Mouse (Mus musculus) MEL (cell line): ENCODE measurements around the gene Kctd6. TPM values are rescaled to one million over a fixed set of nuclear protein-coding genes. Genes with fewer than 3 reads are reported as not detected.

Experiments
- DNase-seq: peaks from one replicate; pipeline ENCODE4 v3.0.0; 2011; ENCODE audit warnings: low read depth, low spot score
- H3K27ac ChIP-seq: 2 replicates; pipeline ENCODE4 v1.5.1; 2012; ENCODE audit warnings: low read depth, mild to moderate bottlenecking, control low read depth, low read length, moderate library complexity; ENCODE audit not compliant: control insufficient read depth
- H3K27me3 ChIP-seq, 2 experiments: fragments of 150-350 bp in 1 of 2; sonication (generic) in 1 of 2; 2 replicates each; pipeline ENCODE4 v1.6.1; 2012; ENCODE audit warnings: low read length in 2 of 2, mild to moderate bottlenecking in 2 of 2, improper control_type of control experiment in 1 of 2, moderate library complexity in 1 of 2; ENCODE audit not compliant: insufficient read depth in 2 of 2, control insufficient read depth in 1 of 2
- H3K36me3 ChIP-seq, 2 experiments: 2 replicates each; pipeline ENCODE4 v1.6.1; 2012 to 2014; ENCODE audit warnings: low read length in 2 of 2, improper control_type of control experiment in 1 of 2, inconsistent platforms in 1 of 2, mild to moderate bottlenecking in 1 of 2; ENCODE audit not compliant: insufficient read depth in 2 of 2, control insufficient read depth in 1 of 2
- H3K4me1 ChIP-seq, 2 experiments: fragments of 150-350 bp in 1 of 2; sonication (generic) in 1 of 2; 2 replicates each; pipeline ENCODE4 v1.6.1; 2012; ENCODE audit warnings: low read length in 2 of 2, improper control_type of control experiment in 1 of 2, mild to moderate bottlenecking in 1 of 2; ENCODE audit not compliant: insufficient read depth in 2 of 2, control insufficient read depth in 1 of 2
- H3K4me3 ChIP-seq, 2 experiments: fragments of 150-350 bp in 1 of 2; sonication (generic) in 1 of 2; 2 replicates each; pipeline ENCODE4 v1.5.1; 2012; ENCODE audit warnings: low read depth in 2 of 2, low read length in 2 of 2, mild to moderate bottlenecking in 2 of 2, moderate library complexity in 2 of 2, control low read depth in 1 of 2, improper control_type of control experiment in 1 of 2; ENCODE audit not compliant: control insufficient read depth in 1 of 2, insufficient read depth in 1 of 2
- H3K79me2 ChIP-seq: 2 replicates; pipeline ENCODE4 v1.6.1; 2012; ENCODE audit warnings: mild to moderate bottlenecking, low read length, moderate library complexity; ENCODE audit not compliant: control insufficient read depth, poor library complexity, insufficient read depth
- H3K9ac ChIP-seq: 2 replicates; pipeline ENCODE4 v1.6.1; 2012; ENCODE audit warnings: low read depth, mild to moderate bottlenecking, control low read depth, low read length, moderate library complexity; ENCODE audit not compliant: control insufficient read depth, poor library complexity, severe bottlenecking
- H3K9me3 ChIP-seq: fragments of 150-350 bp; sonication (generic); replicated peaks from 2 replicates; pipeline ENCODE4 v1.6.1; 2012; ENCODE audit warnings: mild to moderate bottlenecking, low read length, improper control_type of control experiment, moderate library complexity; ENCODE audit not compliant: insufficient read depth
- BHLHE40 ChIP-seq: IDR thresholded peaks from 2 replicates; pipeline ENCODE4 v1.6.1; 2012; ENCODE audit warnings: low read depth, mild to moderate bottlenecking, inconsistent platforms, low read length, improper control_type of control experiment, borderline replicate concordance
- CHD2 ChIP-seq: IDR thresholded peaks from 2 replicates; pipeline ENCODE4 v1.6.1; 2011; ENCODE audit warnings: low read length, improper control_type of control experiment
- CTCF ChIP-seq, 3 experiments: IDR thresholded peaks in 2 of 3; conservative IDR thresholded peaks in 1 of 3; 2 replicates each; pipeline ENCODE4 v1.5.1; 2011 to 2012; ENCODE audit warnings: low read length in 3 of 3, low read depth in 2 of 3, mild to moderate bottlenecking in 2 of 3, improper control_type of control experiment in 1 of 3, inconsistent platforms in 1 of 3, mixed read lengths in 1 of 3, moderate library complexity in 1 of 3; ENCODE audit not compliant: control insufficient read depth in 1 of 3, insufficient read depth in 1 of 3, poor library complexity in 1 of 3, severe bottlenecking in 1 of 3
- E2F4 ChIP-seq: IDR thresholded peaks from 2 replicates; pipeline ENCODE4 v1.6.1; 2011; ENCODE audit warnings: low read depth, low read length, improper control_type of control experiment, borderline replicate concordance
- ELF1 ChIP-seq: IDR thresholded peaks from 2 replicates; pipeline ENCODE4 v1.6.1; 2014; ENCODE audit warnings: low read depth, mild to moderate bottlenecking, inconsistent platforms, low read length, improper control_type of control experiment, moderate library complexity
- EP300 ChIP-seq, 2 experiments: IDR thresholded peaks; 2 replicates each; pipeline ENCODE4 v1.6.1; 2011; ENCODE audit warnings: improper control_type of control experiment in 2 of 2, low read length in 2 of 2, low read depth in 1 of 2, mild to moderate bottlenecking in 1 of 2
- ETS1 ChIP-seq: IDR thresholded peaks from 2 replicates; pipeline ENCODE4 v1.6.1; 2012; ENCODE audit warnings: low read depth, mild to moderate bottlenecking, inconsistent platforms, low read length, improper control_type of control experiment, moderate library complexity
- GABPA ChIP-seq: IDR thresholded peaks from 2 replicates; pipeline ENCODE4 v1.6.1; 2012; ENCODE audit warnings: low read depth, mild to moderate bottlenecking, inconsistent platforms, low read length, improper control_type of control experiment, moderate library complexity
- GATA1 ChIP-seq: IDR thresholded peaks from 2 replicates; pipeline ENCODE4 v1.6.1; 2011; ENCODE audit warnings: low read depth, low read length, improper control_type of control experiment
- HCFC1 ChIP-seq: IDR thresholded peaks from 2 replicates; pipeline ENCODE4 v1.6.1; 2012; ENCODE audit warnings: low read depth, mild to moderate bottlenecking, inconsistent platforms, low read length, improper control_type of control experiment, moderate library complexity
- JUND ChIP-seq: IDR thresholded peaks from 2 replicates; pipeline ENCODE4 v1.6.1; 2011; ENCODE audit warnings: low read depth, mild to moderate bottlenecking, improper control_type of control experiment, low read length
- KAT2A ChIP-seq: conservative IDR thresholded peaks from 2 replicates; pipeline ENCODE4 v1.6.1; 2012; ENCODE audit warnings: low read depth, low read length, improper control_type of control experiment, inconsistent platforms
- MAFK ChIP-seq: IDR thresholded peaks from 2 replicates; pipeline ENCODE4 v1.6.1; 2011; ENCODE audit warnings: low read depth, mild to moderate bottlenecking, low read length, improper control_type of control experiment, borderline replicate concordance
- MAX ChIP-seq: IDR thresholded peaks from 2 replicates; pipeline ENCODE4 v1.6.1; 2011; ENCODE audit warnings: low read length, improper control_type of control experiment
- MAZ ChIP-seq: IDR thresholded peaks from 2 replicates; pipeline ENCODE4 v1.6.1; 2012; ENCODE audit warnings: low read depth, mild to moderate bottlenecking, inconsistent platforms, low read length, improper control_type of control experiment
- MEF2A ChIP-seq: IDR thresholded peaks from 2 replicates; pipeline ENCODE4 v1.6.1; 2014; ENCODE audit warnings: low read depth, mild to moderate bottlenecking, inconsistent platforms, low read length, improper control_type of control experiment; ENCODE audit not compliant: poor library complexity, insufficient replicate concordance, severe bottlenecking; ENCODE audit errors: extremely low read depth
- MXI1 ChIP-seq: IDR thresholded peaks from 2 replicates; pipeline ENCODE4 v1.6.1; 2011; ENCODE audit warnings: mild to moderate bottlenecking, low read depth, low read length, improper control_type of control experiment
- MYB ChIP-seq: IDR thresholded peaks from 2 replicates; pipeline ENCODE4 v1.6.1; 2011; ENCODE audit warnings: mild to moderate bottlenecking, low read depth, low read length, improper control_type of control experiment
- MYC ChIP-seq: IDR thresholded peaks from 2 replicates; pipeline ENCODE4 v1.6.1; 2011; ENCODE audit warnings: low read depth, mild to moderate bottlenecking, low read length, improper control_type of control experiment, moderate library complexity
- NELFE ChIP-seq: IDR thresholded peaks from 2 replicates; pipeline ENCODE4 v1.6.1; 2011; ENCODE audit warnings: low read depth, low read length, improper control_type of control experiment
- NRF1 ChIP-seq: IDR thresholded peaks from 2 replicates; pipeline ENCODE4 v1.6.1; 2014; ENCODE audit warnings: low read depth, mild to moderate bottlenecking, inconsistent platforms, low read length, improper control_type of control experiment, moderate library complexity; ENCODE audit not compliant: poor library complexity, insufficient read depth, severe bottlenecking
- POLR2A ChIP-seq, 2 experiments: IDR thresholded peaks; 2 replicates each; pipeline ENCODE4 v1.6.1; 2011 to 2012; ENCODE audit warnings: low read length in 2 of 2, mild to moderate bottlenecking in 2 of 2, control low read depth in 1 of 2, improper control_type of control experiment in 1 of 2, low read depth in 1 of 2, moderate library complexity in 1 of 2; ENCODE audit not compliant: control insufficient read depth in 1 of 2, insufficient read depth in 1 of 2, poor library complexity in 1 of 2
- POLR2AphosphoS2 ChIP-seq: IDR thresholded peaks from 2 replicates; pipeline ENCODE4 v1.6.1; 2011; ENCODE audit warnings: low read length, improper control_type of control experiment
- POLR2AphosphoS5 ChIP-seq: IDR thresholded peaks from 2 replicates; pipeline ENCODE4 v1.6.1; 2012; ENCODE audit warnings: low read depth, borderline replicate concordance, mild to moderate bottlenecking, inconsistent platforms, low read length, moderate library complexity, mixed read lengths
- RAD21 ChIP-seq: IDR thresholded peaks from 2 replicates; pipeline ENCODE4 v1.6.1; 2011; ENCODE audit warnings: mild to moderate bottlenecking, low read depth, low read length, improper control_type of control experiment
- SIN3A ChIP-seq: IDR thresholded peaks from 2 replicates; pipeline ENCODE4 v1.6.1; 2012; ENCODE audit warnings: low read length, improper control_type of control experiment, inconsistent platforms
- SMC3 ChIP-seq: IDR thresholded peaks from 2 replicates; pipeline ENCODE4 v1.6.1; 2011; ENCODE audit warnings: low read depth, low read length, improper control_type of control experiment
- TAL1 ChIP-seq: IDR thresholded peaks from 2 replicates; pipeline ENCODE4 v1.6.1; 2012; ENCODE audit warnings: mild to moderate bottlenecking, inconsistent platforms, low read length, moderate library complexity, mixed read lengths
- TBP ChIP-seq: IDR thresholded peaks from 2 replicates; pipeline ENCODE4 v1.8.0; 2011; ENCODE audit warnings: low read depth, low read length, improper control_type of control experiment
- TCF12 ChIP-seq: IDR thresholded peaks from 2 replicates; pipeline ENCODE4 v1.6.1; 2014; ENCODE audit warnings: low read depth, mild to moderate bottlenecking, inconsistent platforms, low read length, improper control_type of control experiment, moderate library complexity
- UBTF ChIP-seq: IDR thresholded peaks from 2 replicates; pipeline ENCODE4 v1.6.1; 2012; ENCODE audit warnings: low read depth, mild to moderate bottlenecking, inconsistent platforms, low read length, improper control_type of control experiment, moderate library complexity, borderline replicate concordance; ENCODE audit not compliant: insufficient read depth
- USF1 ChIP-seq: IDR thresholded peaks from 2 replicates; pipeline ENCODE4 v1.6.1; 2014; ENCODE audit warnings: low read depth, mild to moderate bottlenecking, inconsistent platforms, low read length, improper control_type of control experiment, moderate library complexity
- USF2 ChIP-seq, 2 experiments: IDR thresholded peaks; 2 replicates each; pipeline ENCODE4 v1.6.1; 2011 to 2012; ENCODE audit warnings: improper control_type of control experiment in 2 of 2, low read length in 2 of 2, borderline replicate concordance in 1 of 2, inconsistent platforms in 1 of 2, low read depth in 1 of 2, mild to moderate bottlenecking in 1 of 2; ENCODE audit not compliant: insufficient read depth in 1 of 2
- ZC3H11A ChIP-seq: IDR thresholded peaks from 2 replicates; pipeline ENCODE4 v1.6.1; 2012; ENCODE audit warnings: low read depth, mild to moderate bottlenecking, inconsistent platforms, low read length, improper control_type of control experiment
- ZKSCAN1 ChIP-seq: IDR thresholded peaks from 2 replicates; pipeline ENCODE4 v1.6.1; 2012; ENCODE audit warnings: low read depth, mild to moderate bottlenecking, inconsistent platforms, low read length, improper control_type of control experiment, moderate library complexity
- ZMIZ1 ChIP-seq: IDR thresholded peaks from 2 replicates; pipeline ENCODE4 v1.6.1; 2012; ENCODE audit warnings: low read depth, mild to moderate bottlenecking, inconsistent platforms, low read length, improper control_type of control experiment, moderate library complexity
- ZNF384 ChIP-seq: IDR thresholded peaks from 2 replicates; pipeline ENCODE4 v1.6.1; 2012; ENCODE audit warnings: low read depth, mild to moderate bottlenecking, inconsistent platforms, low read length, improper control_type of control experiment
- polyA plus RNA-seq, 2 experiments: library from polyadenylated mRNA; stranded (reverse) in 1 of 2; unstranded in 1 of 2; fragments of >175 nt in 1 of 2; fragments of >200 nt in 1 of 2; gene quantifications; 2 replicates each; pipeline versions ENCODE4 v1.2.1 to v1.2.4; 2012; ENCODE audit warnings: low replicate concordance in 2 of 2, low read depth in 1 of 2; ENCODE audit not compliant: insufficient read length in 2 of 2, insufficient read depth in 1 of 2, missing spikeins in 1 of 2
- total RNA-seq: library from RNA; depleted of rRNA; stranded (reverse); fragments of 300-350 nt; gene quantifications from 2 replicates; pipeline ENCODE4 v1.2.3, GENCODE M21; 2012

Gene Kctd6
- total and polyA plus RNA-seq, 3 experiments: 3.6 to 5.5 TPM; not detected in 1

- Histone ChIP-seq H3K27ac (peak overlapping the region; percentile 69), H3K36me3 (peaks cover 0 to 3% of the 10 kb centered on the region in 2 experiments; a peak in 2 of 4 replicates), H3K27me3 (no peaks in the 10 kb centered on the region; a peak in 2 of 4 replicates), H3K9ac (peak overlapping the region; percentile 86), H3K4me1 (0 out of 4 replicates have a peak, but pooled peaks cover 0 to 3% of the 10 kb centered on the region in 2 experiments), H3K79me2 (peaks cover 10% of the 10 kb centered on the region), H3K9me3 (no peaks in the 10 kb centered on the region), H3K4me3 (peak overlapping the region; percentile 98 to 99)
- peak; percentile 72 for DNase-seq
- TF ChIP-seq MAX (peak; percentile 73), BHLHE40 (peak; percentile 86), ZNF384 (no peak), UBTF (no peak), JUND (no peak), RAD21 (no peak), CHD2 (no peak), HCFC1 (no peak), MXI1 (peak; percentile 92), ETS1 (peak; percentile 5; the same call in 1 of the 2 replicates), EP300 (IDR thresholded peaks at IDR 0.05; ENCODE audit: low read depth in 1 of 2, low read length in 2 of 2) (no peak), E2F4 (no peak), GABPA (no peak), MYC (peak; percentile 53; the same call in 1 of the 2 replicates), SMC3 (no peak), MAZ (no peak), USF2 (IDR thresholded peaks at IDR 0.05; ENCODE audit: borderline replicate concordance in 1 of 2, insufficient read depth in 1 of 2, low read depth in 1 of 2, low read length in 2 of 2) (no peak), KAT2A (no peak), SIN3A (peak; percentile 49), TBP (no peak), GATA1 (no peak), POLR2AphosphoS5 (no peak), MAFK (no peak), POLR2AphosphoS2 (no peak), CTCF (IDR thresholded peaks at IDR 0.05 in 2 of 3, conservative IDR thresholded peaks at IDR 0.05 in 1 of 3; ENCODE audit: control insufficient read depth in 1 of 3, insufficient read depth in 1 of 3, low read depth in 2 of 3, low read length in 3 of 3, poor library complexity in 1 of 3, severe bottlenecking in 1 of 3) (no peak), MYB (no peak), NELFE (0 out of 2 replicates have a peak, but pooled peaks have one; percentile 7), ZKSCAN1 (no peak), TAL1 (no peak), ZMIZ1 (no peak), ELF1 (no peak), ZC3H11A (no peak), USF1 (peak; percentile 59), NRF1 (no peak), MEF2A (no peak), TCF12 (no peak), POLR2A (IDR thresholded peaks at IDR 0.05; ENCODE audit: control insufficient read depth in 1 of 2, insufficient read depth in 1 of 2, low read depth in 1 of 2, low read length in 2 of 2, poor library complexity in 1 of 2) (no peak)
Measured at GRCm38 (mm10) chr14:8215208-8215778, 1.4 kb downstream of the Kctd6 start.
